Mouse (Mus musculus): ENCODE measurements at regions not wholly inside any gene's neighbourhood (a gene's known extent, or its start where the extent isn't known, plus 50 kb on each side); places are given as distances from the start of the nearest gene placed in this dataset.

DNA sequence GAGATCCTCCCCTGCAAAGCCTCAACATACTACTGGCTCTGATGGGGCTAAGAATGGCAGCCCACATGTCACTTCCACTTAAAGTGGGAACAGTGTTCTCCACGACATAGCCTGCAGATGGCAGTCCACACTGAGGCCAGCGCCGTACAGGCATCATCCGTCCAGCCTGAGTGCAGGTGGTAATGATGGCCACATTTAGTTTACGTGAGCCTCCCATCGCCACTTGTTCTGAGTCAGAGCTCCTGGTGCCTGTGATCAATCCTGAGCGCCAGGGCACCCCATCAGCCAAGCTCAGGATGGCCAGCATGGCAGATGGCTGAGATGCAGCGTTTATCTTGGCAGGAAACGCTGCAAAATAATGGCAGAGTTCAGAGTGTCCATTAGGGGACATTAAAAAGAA, 159.6 kb downstream of the Adgrd1 start:
- H3K27me3 ChIP-seq (replicated peaks; ENCODE audit: control insufficient read depth, insufficient read depth, low read length), result no peaks in the 10 kb centered on the region
- no peak overlapping the region for H3K9ac ChIP-seq (replicated peaks; ENCODE audit: low read depth, low read length)
- ATAC-seq, result no peak
- no peaks in the 10 kb centered on the region for H3K4me1 ChIP-seq (replicated peaks; ENCODE audit: control insufficient read depth, insufficient read depth, low read length)
- no peaks in the 10 kb centered on the region for H3K9me3 ChIP-seq (ENCODE audit: control insufficient read depth, low read length)
- H3K4me3 ChIP-seq (replicated peaks; ENCODE audit: low read length), result no peak overlapping the region
- WGBS, result 72% methylated on average over 9 of the region's 9 CpGs
- H3K4me2 ChIP-seq (ENCODE audit: low read length), result no peak overlapping the region
- no peaks in the 10 kb centered on the region for H3K36me3 ChIP-seq (ENCODE audit: control insufficient read depth, insufficient read depth)
- H3K27ac ChIP-seq (ENCODE audit: low read length), result no peak overlapping the region

DNA sequence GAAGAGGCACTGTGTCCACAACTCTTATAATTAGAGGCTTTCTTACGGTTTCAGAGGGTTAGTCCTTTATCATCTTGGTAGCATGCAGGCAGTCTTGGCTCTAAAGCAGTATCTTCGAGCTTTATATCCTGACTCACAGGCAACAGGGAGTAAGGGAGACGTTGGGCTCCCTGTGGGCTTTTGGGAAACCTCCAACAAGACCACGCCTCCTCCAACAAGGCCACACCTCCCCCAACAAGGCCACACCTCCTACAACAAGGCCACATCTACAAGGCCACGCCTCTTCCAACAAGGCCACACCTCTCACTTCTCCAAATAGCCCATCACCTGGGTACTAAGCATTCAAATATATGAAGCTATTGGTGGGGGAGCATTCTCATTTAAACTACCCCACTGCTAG, 160.7 kb downstream of the Adgrd1 start:
- H3K36me3 ChIP-seq (ENCODE audit: control insufficient read depth, insufficient read depth), result no peaks in the 10 kb centered on the region
- H3K27me3 ChIP-seq (replicated peaks; ENCODE audit: control insufficient read depth, insufficient read depth, low read length), result no peaks in the 10 kb centered on the region
- 68% methylated on average over 5 of the region's 5 CpGs for WGBS
- H3K9ac ChIP-seq (replicated peaks; ENCODE audit: low read depth, low read length), result no peak overlapping the region
- no peak for ATAC-seq
- no peaks in the 10 kb centered on the region for H3K9me3 ChIP-seq (ENCODE audit: control insufficient read depth, low read length)
- H3K4me1 ChIP-seq (replicated peaks; ENCODE audit: control insufficient read depth, insufficient read depth, low read length), result no peaks in the 10 kb centered on the region
- no peak overlapping the region for H3K4me2 ChIP-seq (ENCODE audit: low read length)
- no peak overlapping the region for H3K27ac ChIP-seq (ENCODE audit: low read length)
- H3K4me3 ChIP-seq (replicated peaks; ENCODE audit: low read length), result no peak overlapping the region

DNA sequence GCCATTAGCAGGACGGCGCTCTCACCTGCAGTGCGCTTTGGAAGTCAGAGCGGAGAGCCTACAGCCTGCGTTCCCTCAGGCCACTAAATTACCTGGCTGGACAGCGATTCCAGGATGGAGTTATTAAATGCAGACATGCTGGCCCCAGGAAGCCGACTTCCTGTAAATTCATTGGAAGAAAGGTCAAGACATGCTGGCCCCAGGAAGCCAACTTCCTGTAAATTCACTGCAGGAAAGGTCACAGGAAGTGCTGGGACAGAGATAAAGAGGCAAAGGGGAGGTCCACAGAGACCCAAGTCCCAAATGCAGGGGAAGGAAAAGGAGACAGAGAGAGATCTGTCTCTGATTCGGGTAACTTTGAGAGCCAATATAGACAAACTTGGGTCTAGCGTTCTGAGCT, 164.1 kb downstream of the Adgrd1 start:
- Histone ChIP-seq H3K4me3 (replicated peaks; ENCODE audit: low read length) (no peak overlapping the region), H3K9ac (replicated peaks; ENCODE audit: low read depth, low read length) (no peak overlapping the region), H3K4me1 (replicated peaks; ENCODE audit: control insufficient read depth, insufficient read depth, low read length) (peaks cover 7% of the 10 kb centered on the region; the same call in 1 of the 2 replicates), H3K4me2 (ENCODE audit: low read length) (no peak overlapping the region), H3K27ac (ENCODE audit: low read length) (no peak overlapping the region), H3K27me3 (replicated peaks; ENCODE audit: control insufficient read depth, insufficient read depth, low read length) (no peaks in the 10 kb centered on the region), H3K36me3 (ENCODE audit: control insufficient read depth, insufficient read depth) (no peaks in the 10 kb centered on the region), H3K9me3 (ENCODE audit: control insufficient read depth, low read length) (no peaks in the 10 kb centered on the region)
- 90% methylated on average over 9 of the region's 9 CpGs for WGBS
- ATAC-seq, result no peak

DNA sequence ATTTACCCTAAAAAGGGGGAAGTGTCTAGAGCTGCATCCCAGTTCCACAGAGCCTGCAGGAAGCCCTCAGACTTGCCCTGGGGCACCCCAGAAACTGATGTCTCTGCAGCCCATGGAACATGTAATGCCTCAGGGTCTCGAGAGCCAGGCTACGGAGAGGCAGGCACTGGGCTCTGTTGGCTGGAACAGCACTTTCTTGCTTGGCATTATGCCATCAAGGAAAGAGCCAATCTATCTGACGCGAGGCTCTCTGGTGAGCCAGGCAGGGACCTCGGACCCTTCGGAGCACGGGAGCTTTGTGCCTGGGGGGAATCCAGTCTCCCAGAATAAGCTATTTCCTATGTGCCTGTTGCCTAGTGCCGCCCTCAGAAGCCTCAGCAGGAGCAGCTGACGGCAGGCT, 166.6 kb downstream of the Adgrd1 start:
- Histone ChIP-seq H3K36me3 (ENCODE audit: control insufficient read depth, insufficient read depth) (no peaks in the 10 kb centered on the region), H3K27me3 (replicated peaks; ENCODE audit: control insufficient read depth, insufficient read depth, low read length) (no peaks in the 10 kb centered on the region), H3K27ac (ENCODE audit: low read length) (no peak overlapping the region), H3K9me3 (ENCODE audit: control insufficient read depth, low read length) (no peaks in the 10 kb centered on the region), H3K4me3 (replicated peaks; ENCODE audit: low read length) (no peak overlapping the region), H3K4me1 (replicated peaks; ENCODE audit: control insufficient read depth, insufficient read depth, low read length) (peaks cover 7% of the 10 kb centered on the region; the same call in 1 of the 2 replicates), H3K9ac (replicated peaks; ENCODE audit: low read depth, low read length) (no peak overlapping the region), H3K4me2 (ENCODE audit: low read length) (no peak overlapping the region)
- 23% methylated on average over 9 of the region's 9 CpGs for WGBS
- 0 out of 2 replicates have a peak, but pooled peaks have one; percentile 31 for ATAC-seq

DNA sequence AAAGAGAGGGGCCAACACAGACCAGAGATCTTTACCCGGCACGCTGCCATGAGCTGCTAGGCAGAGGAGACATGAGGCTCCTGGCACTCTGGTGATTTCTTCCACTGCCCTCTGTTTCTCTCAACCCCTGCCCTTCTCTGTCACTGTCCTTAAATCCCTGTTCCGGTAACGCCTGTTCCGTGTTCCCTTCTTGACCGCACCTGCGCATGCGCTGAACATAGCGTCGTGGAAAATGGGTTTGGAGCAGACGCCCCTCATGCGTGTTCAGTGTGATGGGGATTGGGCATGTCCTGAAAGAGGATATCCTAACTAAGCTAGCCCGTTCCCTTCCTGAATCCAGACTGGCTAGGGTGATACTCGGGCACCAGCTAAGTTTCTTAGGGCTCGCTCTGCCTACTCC, 167.8 kb downstream of the Adgrd1 start:
- Histone ChIP-seq H3K9ac (replicated peaks; ENCODE audit: low read depth, low read length) (no peak overlapping the region), H3K36me3 (ENCODE audit: control insufficient read depth, insufficient read depth) (no peaks in the 10 kb centered on the region), H3K9me3 (ENCODE audit: control insufficient read depth, low read length) (no peaks in the 10 kb centered on the region), H3K4me1 (replicated peaks; ENCODE audit: control insufficient read depth, insufficient read depth, low read length) (peaks cover 7% of the 10 kb centered on the region; the same call in 1 of the 2 replicates), H3K4me3 (replicated peaks; ENCODE audit: low read length) (no peak overlapping the region), H3K4me2 (ENCODE audit: low read length) (no peak overlapping the region), H3K27me3 (replicated peaks; ENCODE audit: control insufficient read depth, insufficient read depth, low read length) (no peaks in the 10 kb centered on the region), H3K27ac (ENCODE audit: low read length) (no peak overlapping the region)
- WGBS, result 94% methylated on average over 15 of the region's 15 CpGs
- no peak for ATAC-seq

DNA sequence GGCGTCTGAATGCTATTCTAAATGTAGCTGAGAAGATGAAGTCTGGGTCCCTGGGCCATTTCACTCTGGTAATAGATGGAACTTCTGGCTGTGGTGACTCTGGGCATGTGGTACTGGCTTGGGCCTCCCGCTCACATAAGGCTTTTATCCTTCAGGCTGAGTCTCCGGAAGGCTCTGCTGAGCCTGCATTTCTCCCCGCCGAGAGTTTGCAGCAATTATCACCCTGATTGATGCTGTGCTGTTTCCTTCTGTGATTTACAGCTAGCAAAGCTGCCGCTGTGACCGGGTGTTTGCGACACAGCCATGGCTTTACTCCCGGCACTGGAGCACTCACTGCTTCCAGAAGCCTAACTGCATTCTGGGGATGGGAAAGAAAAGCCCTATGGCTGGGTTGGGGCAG, 171.9 kb downstream of the Adgrd1 start:
- no peak overlapping the region for H3K4me3 ChIP-seq (replicated peaks; ENCODE audit: low read length)
- no peaks in the 10 kb centered on the region for H3K9me3 ChIP-seq (ENCODE audit: control insufficient read depth, low read length)
- H3K36me3 ChIP-seq (ENCODE audit: control insufficient read depth, insufficient read depth), result no peaks in the 10 kb centered on the region
- ATAC-seq, result no peak
- H3K9ac ChIP-seq (replicated peaks; ENCODE audit: low read depth, low read length), result no peak overlapping the region
- H3K4me1 ChIP-seq (replicated peaks; ENCODE audit: control insufficient read depth, insufficient read depth, low read length), result peaks cover 1% of the 10 kb centered on the region; the same call in 1 of the 2 replicates
- H3K27ac ChIP-seq (ENCODE audit: low read length), result peak overlapping the region; percentile 30
- H3K27me3 ChIP-seq (replicated peaks; ENCODE audit: control insufficient read depth, insufficient read depth, low read length), result no peaks in the 10 kb centered on the region
- WGBS, result 67% methylated on average over 9 of the region's 9 CpGs
- no peak overlapping the region for H3K4me2 ChIP-seq (ENCODE audit: low read length)

DNA sequence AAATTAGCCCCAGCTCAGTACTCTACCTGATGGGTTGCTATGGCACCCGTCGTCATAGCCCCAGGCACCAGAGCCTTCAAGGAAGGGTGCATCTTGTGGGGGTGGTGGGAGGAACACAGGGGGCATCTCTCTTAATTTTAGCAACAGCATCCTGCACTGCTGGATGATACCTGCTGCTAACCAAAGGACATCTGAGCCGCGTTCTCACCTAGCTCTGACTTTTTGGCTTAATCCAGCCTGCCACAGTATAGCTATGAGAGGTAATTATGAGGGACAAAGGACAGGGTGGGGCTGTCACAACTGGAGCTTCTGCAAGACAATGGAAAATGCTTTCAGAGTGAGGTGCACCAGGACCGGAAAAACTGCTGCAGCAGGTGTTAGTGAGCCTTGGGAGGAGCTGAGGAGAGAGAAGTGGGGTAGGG, 173.5 kb downstream of the Adgrd1 start:
- Histone ChIP-seq H3K4me3 (replicated peaks; ENCODE audit: low read length) (no peak overlapping the region), H3K27ac (ENCODE audit: low read length) (no peak overlapping the region), H3K27me3 (replicated peaks; ENCODE audit: control insufficient read depth, insufficient read depth, low read length) (no peaks in the 10 kb centered on the region), H3K4me2 (ENCODE audit: low read length) (no peak overlapping the region), H3K36me3 (ENCODE audit: control insufficient read depth, insufficient read depth) (no peaks in the 10 kb centered on the region), H3K9ac (replicated peaks; ENCODE audit: low read depth, low read length) (no peak overlapping the region), H3K4me1 (replicated peaks; ENCODE audit: control insufficient read depth, insufficient read depth, low read length) (no peaks in the 10 kb centered on the region), H3K9me3 (ENCODE audit: control insufficient read depth, low read length) (no peaks in the 10 kb centered on the region)
- 12% methylated on average over 5 of the region's 5 CpGs for WGBS
- no peak for ATAC-seq

DNA sequence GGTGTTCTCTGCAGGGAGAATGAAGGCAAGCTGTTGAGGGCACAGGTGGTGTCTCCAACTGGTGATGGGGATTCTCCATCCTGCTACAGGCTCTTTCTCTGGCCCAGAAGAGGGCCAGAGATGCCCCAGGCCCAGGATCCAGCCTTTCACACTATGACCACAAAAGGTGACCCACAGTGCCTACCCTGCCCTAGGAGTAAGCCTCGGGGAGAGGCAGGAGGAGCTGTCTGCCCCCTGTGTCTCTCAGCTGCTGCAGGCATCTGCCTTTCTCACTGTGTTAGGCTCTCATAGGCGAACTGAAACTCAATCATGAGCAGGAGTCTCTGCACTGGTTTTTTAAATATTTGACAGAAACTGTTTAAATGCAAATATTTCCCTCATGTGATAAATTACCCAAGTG, 184.9 kb downstream of the Adgrd1 start:
- Histone ChIP-seq H3K4me3 (replicated peaks; ENCODE audit: low read length) (no peak overlapping the region), H3K27ac (ENCODE audit: low read length) (no peak overlapping the region), H3K4me1 (replicated peaks; ENCODE audit: control insufficient read depth, insufficient read depth, low read length) (peaks cover 6% of the 10 kb centered on the region; the same call in 1 of the 2 replicates), H3K27me3 (replicated peaks; ENCODE audit: control insufficient read depth, insufficient read depth, low read length) (0 out of 2 replicates have a peak, but pooled peaks cover 3% of the 10 kb centered on the region), H3K9me3 (ENCODE audit: control insufficient read depth, low read length) (no peaks in the 10 kb centered on the region), H3K4me2 (ENCODE audit: low read length) (no peak overlapping the region), H3K36me3 (ENCODE audit: control insufficient read depth, insufficient read depth) (no peaks in the 10 kb centered on the region), H3K9ac (replicated peaks; ENCODE audit: low read depth, low read length) (no peak overlapping the region)
- 33% methylated on average over 2 of the region's 2 CpGs for WGBS
- no peak for ATAC-seq

DNA sequence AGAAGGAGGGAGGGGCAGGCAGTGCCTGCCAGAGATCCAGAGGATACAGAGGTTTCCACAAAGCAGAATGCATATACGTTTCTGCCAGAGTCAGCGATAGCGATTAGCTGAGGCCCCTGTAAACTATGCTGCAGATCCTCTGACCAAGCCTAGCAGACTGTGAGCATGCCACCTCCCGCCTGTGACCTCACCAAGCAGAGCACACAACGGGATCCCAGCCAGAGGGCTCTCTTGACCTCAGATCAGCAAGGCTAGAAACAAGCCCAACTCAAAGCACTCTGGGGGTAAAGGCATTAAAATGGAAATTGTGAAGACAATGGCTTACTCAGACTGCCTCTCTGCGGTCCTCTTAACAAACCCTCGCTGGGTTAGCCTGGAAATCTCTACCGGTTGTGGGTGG, 185.6 kb downstream of the Adgrd1 start:
- no peak for ATAC-seq
- no peak overlapping the region for H3K4me2 ChIP-seq (ENCODE audit: low read length)
- no peak overlapping the region for H3K4me3 ChIP-seq (replicated peaks; ENCODE audit: low read length)
- no peak overlapping the region; the same call in 1 of the 2 replicates for H3K9ac ChIP-seq (replicated peaks; ENCODE audit: low read depth, low read length)
- H3K27ac ChIP-seq (ENCODE audit: low read length), result no peak overlapping the region
- no peaks in the 10 kb centered on the region for H3K36me3 ChIP-seq (ENCODE audit: control insufficient read depth, insufficient read depth)
- H3K4me1 ChIP-seq (replicated peaks; ENCODE audit: control insufficient read depth, insufficient read depth, low read length), result peaks cover 6% of the 10 kb centered on the region; the same call in 1 of the 2 replicates
- 0 out of 2 replicates have a peak, but pooled peaks cover 3% of the 10 kb centered on the region for H3K27me3 ChIP-seq (replicated peaks; ENCODE audit: control insufficient read depth, insufficient read depth, low read length)
- no peaks in the 10 kb centered on the region for H3K9me3 ChIP-seq (ENCODE audit: control insufficient read depth, low read length)
- 4% methylated on average over 8 of the region's 8 CpGs for WGBS

DNA sequence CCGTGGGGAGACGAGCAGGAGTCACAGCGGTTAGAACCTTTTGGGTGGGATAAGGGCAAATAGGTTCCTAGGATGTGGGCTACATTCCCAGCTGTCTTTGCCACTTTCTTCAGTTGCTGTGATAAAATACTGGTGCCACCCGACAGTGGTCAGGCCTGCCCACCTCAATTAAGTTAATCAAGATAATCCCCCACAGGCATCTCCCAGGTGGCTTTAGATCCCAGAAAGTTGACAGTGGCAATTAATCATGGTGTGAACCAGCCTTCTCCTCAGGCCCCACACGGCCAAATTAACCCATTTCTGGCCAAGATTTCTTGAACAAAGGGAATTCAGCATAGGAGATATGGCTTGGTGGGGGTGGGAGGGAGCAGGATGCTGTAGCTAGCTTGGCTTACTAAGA, 186.3 kb downstream of the Adgrd1 start:
- H3K27ac ChIP-seq (ENCODE audit: low read length), result no peak overlapping the region
- 17% methylated on average over 5 of the region's 5 CpGs for WGBS

More for the DNA sequence above, 186.3 kb downstream of the Adgrd1 start:
- Histone ChIP-seq H3K9me3 (ENCODE audit: control insufficient read depth, low read length) (no peaks in the 10 kb centered on the region), H3K36me3 (ENCODE audit: control insufficient read depth, insufficient read depth) (no peaks in the 10 kb centered on the region), H3K4me2 (ENCODE audit: low read length) (no peak overlapping the region), H3K4me1 (replicated peaks; ENCODE audit: control insufficient read depth, insufficient read depth, low read length) (peaks cover 6% of the 10 kb centered on the region; the same call in 1 of the 2 replicates), H3K27me3 (replicated peaks; ENCODE audit: control insufficient read depth, insufficient read depth, low read length) (0 out of 2 replicates have a peak, but pooled peaks cover 3% of the 10 kb centered on the region), H3K4me3 (replicated peaks; ENCODE audit: low read length) (no peak overlapping the region), H3K9ac (replicated peaks; ENCODE audit: low read depth, low read length) (no peak overlapping the region)
- ATAC-seq, result no peak

Data from forebrain, embryonic 16.5 days (tissue).